Mouse (Mus musculus): ENCODE data around the gene Prkca. TPM values are rescaled to one million over a fixed set of nuclear protein-coding genes. Genes with fewer than 3 reads are reported as not detected.

Prkca gene
- polyA plus RNA-seq, 1 experiment = 2.8 TPM

- H3K4me1 ChIP-seq (ENCODE audit: control insufficient read depth, insufficient read depth, low read length) = no peaks in the 10 kb centered on the region
- no peak for TF ChIP-seq POLR2A (IDR thresholded peaks at IDR 0.05; ENCODE audit: insufficient read depth, low read length)
- TF ChIP-seq CTCF (IDR thresholded peaks at IDR 0.05; ENCODE audit: low read depth, low read length) = no peak
- no peak for TF ChIP-seq EP300 (IDR thresholded peaks at IDR 0.05; ENCODE audit: insufficient read depth, low read depth, low read length)
- no peaks in the 10 kb centered on the region for H3K27me3 ChIP-seq (ENCODE audit: control insufficient read depth, insufficient read depth, low read length, poor library complexity, severe bottlenecking)
- no peaks in the 10 kb centered on the region for H3K9me3 ChIP-seq (replicated peaks; ENCODE audit: control insufficient read depth, insufficient read depth, low read length, poor library complexity, severe bottlenecking)
- H3K9ac ChIP-seq (ENCODE audit: low read depth, poor library complexity, severe bottlenecking) = no peak overlapping the region
- no peaks in the 10 kb centered on the region for H3K36me3 ChIP-seq (ENCODE audit: control insufficient read depth, insufficient read depth, low read length, poor library complexity, severe bottlenecking)
- no peak overlapping the region for H3K27ac ChIP-seq (ENCODE audit: insufficient read depth, low read length)
- no peak overlapping the region for H3K4me3 ChIP-seq (ENCODE audit: low read depth, low read length)
Measured at GRCm38 (mm10) chr11:108070038-108070437, 273.7 kb downstream of the Prkca start.

GRCm38 (mm10) chr11:108068430-108068829 lies 275.3 kb downstream of the Prkca start:
- no peak for TF ChIP-seq POLR2A (IDR thresholded peaks at IDR 0.05; ENCODE audit: insufficient read depth, low read length)
- TF ChIP-seq EP300 (IDR thresholded peaks at IDR 0.05; ENCODE audit: insufficient read depth, low read depth, low read length) = no peak
- Histone ChIP-seq H3K4me3 (ENCODE audit: low read depth, low read length) (no peak overlapping the region), H3K36me3 (ENCODE audit: control insufficient read depth, insufficient read depth, low read length, poor library complexity, severe bottlenecking) (no peaks in the 10 kb centered on the region), H3K9me3 (replicated peaks; ENCODE audit: control insufficient read depth, insufficient read depth, low read length, poor library complexity, severe bottlenecking) (no peaks in the 10 kb centered on the region), H3K4me1 (ENCODE audit: control insufficient read depth, insufficient read depth, low read length) (no peaks in the 10 kb centered on the region), H3K27ac (ENCODE audit: insufficient read depth, low read length) (no peak overlapping the region), H3K27me3 (ENCODE audit: control insufficient read depth, insufficient read depth, low read length, poor library complexity, severe bottlenecking) (no peaks in the 10 kb centered on the region), H3K9ac (ENCODE audit: low read depth, poor library complexity, severe bottlenecking) (no peak overlapping the region)

- H3K4me1 ChIP-seq (ENCODE audit: control insufficient read depth, insufficient read depth, low read length) = no peaks in the 10 kb centered on the region
- no peak overlapping the region for H3K27ac ChIP-seq (ENCODE audit: insufficient read depth, low read length)
- H3K9me3 ChIP-seq (replicated peaks; ENCODE audit: control insufficient read depth, insufficient read depth, low read length, poor library complexity, severe bottlenecking) = no peaks in the 10 kb centered on the region; the same call in 1 of the 2 replicates
- H3K27me3 ChIP-seq (ENCODE audit: control insufficient read depth, insufficient read depth, low read length, poor library complexity, severe bottlenecking) = no peaks in the 10 kb centered on the region
- no peaks in the 10 kb centered on the region for H3K36me3 ChIP-seq (ENCODE audit: control insufficient read depth, insufficient read depth, low read length, poor library complexity, severe bottlenecking)
- H3K9ac ChIP-seq (ENCODE audit: low read depth, poor library complexity, severe bottlenecking) = no peak overlapping the region
- TF ChIP-seq CTCF (IDR thresholded peaks at IDR 0.05; ENCODE audit: low read depth, low read length) (no peak), EP300 (IDR thresholded peaks at IDR 0.05; ENCODE audit: insufficient read depth, low read depth, low read length) (no peak), POLR2A (IDR thresholded peaks at IDR 0.05; ENCODE audit: insufficient read depth, low read length) (no peak)
- H3K4me3 ChIP-seq (ENCODE audit: low read depth, low read length) = no peak overlapping the region
Measured at GRCm38 (mm10) chr11:108067161-108067560, 276.6 kb downstream of the Prkca start.

GRCm38 (mm10) chr11:108064401-108064800 lies 279.3 kb downstream of the Prkca start:
- no peaks in the 10 kb centered on the region; the same call in 1 of the 2 replicates for H3K9me3 ChIP-seq (replicated peaks; ENCODE audit: control insufficient read depth, insufficient read depth, low read length, poor library complexity, severe bottlenecking)
- no peak overlapping the region for H3K9ac ChIP-seq (ENCODE audit: low read depth, poor library complexity, severe bottlenecking)
- no peaks in the 10 kb centered on the region for H3K4me1 ChIP-seq (ENCODE audit: control insufficient read depth, insufficient read depth, low read length)
- TF ChIP-seq CTCF (IDR thresholded peaks at IDR 0.05; ENCODE audit: low read depth, low read length) (no peak), EP300 (IDR thresholded peaks at IDR 0.05; ENCODE audit: insufficient read depth, low read depth, low read length) (no peak), POLR2A (IDR thresholded peaks at IDR 0.05; ENCODE audit: insufficient read depth, low read length) (no peak)
- no peak overlapping the region for H3K27ac ChIP-seq (ENCODE audit: insufficient read depth, low read length)
- no peaks in the 10 kb centered on the region for H3K36me3 ChIP-seq (ENCODE audit: control insufficient read depth, insufficient read depth, low read length, poor library complexity, severe bottlenecking)
- no peaks in the 10 kb centered on the region for H3K27me3 ChIP-seq (ENCODE audit: control insufficient read depth, insufficient read depth, low read length, poor library complexity, severe bottlenecking)
- no peak overlapping the region for H3K4me3 ChIP-seq (ENCODE audit: low read depth, low read length)

DNA sequence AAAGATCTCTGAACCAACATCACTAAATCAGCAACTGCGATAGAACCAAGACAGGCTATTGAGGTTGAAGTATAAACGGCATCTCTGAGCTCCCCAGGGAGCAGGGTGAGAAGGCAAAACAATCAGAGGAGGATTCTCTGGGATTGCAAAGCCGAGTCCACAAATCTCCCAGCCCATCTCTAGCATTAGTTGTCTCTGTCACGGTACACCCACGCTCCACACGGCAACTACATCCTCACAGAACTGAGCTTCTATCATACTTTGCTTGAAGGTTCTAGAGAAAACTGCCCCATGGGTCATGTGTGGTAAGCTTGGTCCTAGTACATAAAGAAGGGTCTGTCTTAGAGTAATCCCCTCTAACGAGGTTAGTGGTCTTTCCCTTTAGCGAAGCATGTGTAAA lies 280.6 kb downstream of the Prkca start:
- Histone ChIP-seq H3K4me3 (ENCODE audit: low read depth, low read length) (no peak overlapping the region), H3K9me3 (replicated peaks; ENCODE audit: control insufficient read depth, insufficient read depth, low read length, poor library complexity, severe bottlenecking) (no peaks in the 10 kb centered on the region; the same call in 1 of the 2 replicates), H3K36me3 (ENCODE audit: control insufficient read depth, insufficient read depth, low read length, poor library complexity, severe bottlenecking) (no peaks in the 10 kb centered on the region), H3K9ac (ENCODE audit: low read depth, poor library complexity, severe bottlenecking) (no peak overlapping the region), H3K27ac (ENCODE audit: insufficient read depth, low read length) (no peak overlapping the region), H3K4me1 (ENCODE audit: control insufficient read depth, insufficient read depth, low read length) (no peaks in the 10 kb centered on the region), H3K27me3 (ENCODE audit: control insufficient read depth, insufficient read depth, low read length, poor library complexity, severe bottlenecking) (no peaks in the 10 kb centered on the region)
- no peak for TF ChIP-seq EP300 (IDR thresholded peaks at IDR 0.05; ENCODE audit: insufficient read depth, low read depth, low read length)
- TF ChIP-seq CTCF (IDR thresholded peaks at IDR 0.05; ENCODE audit: low read depth, low read length) = no peak
- TF ChIP-seq POLR2A (IDR thresholded peaks at IDR 0.05; ENCODE audit: insufficient read depth, low read length) = no peak

DNA sequence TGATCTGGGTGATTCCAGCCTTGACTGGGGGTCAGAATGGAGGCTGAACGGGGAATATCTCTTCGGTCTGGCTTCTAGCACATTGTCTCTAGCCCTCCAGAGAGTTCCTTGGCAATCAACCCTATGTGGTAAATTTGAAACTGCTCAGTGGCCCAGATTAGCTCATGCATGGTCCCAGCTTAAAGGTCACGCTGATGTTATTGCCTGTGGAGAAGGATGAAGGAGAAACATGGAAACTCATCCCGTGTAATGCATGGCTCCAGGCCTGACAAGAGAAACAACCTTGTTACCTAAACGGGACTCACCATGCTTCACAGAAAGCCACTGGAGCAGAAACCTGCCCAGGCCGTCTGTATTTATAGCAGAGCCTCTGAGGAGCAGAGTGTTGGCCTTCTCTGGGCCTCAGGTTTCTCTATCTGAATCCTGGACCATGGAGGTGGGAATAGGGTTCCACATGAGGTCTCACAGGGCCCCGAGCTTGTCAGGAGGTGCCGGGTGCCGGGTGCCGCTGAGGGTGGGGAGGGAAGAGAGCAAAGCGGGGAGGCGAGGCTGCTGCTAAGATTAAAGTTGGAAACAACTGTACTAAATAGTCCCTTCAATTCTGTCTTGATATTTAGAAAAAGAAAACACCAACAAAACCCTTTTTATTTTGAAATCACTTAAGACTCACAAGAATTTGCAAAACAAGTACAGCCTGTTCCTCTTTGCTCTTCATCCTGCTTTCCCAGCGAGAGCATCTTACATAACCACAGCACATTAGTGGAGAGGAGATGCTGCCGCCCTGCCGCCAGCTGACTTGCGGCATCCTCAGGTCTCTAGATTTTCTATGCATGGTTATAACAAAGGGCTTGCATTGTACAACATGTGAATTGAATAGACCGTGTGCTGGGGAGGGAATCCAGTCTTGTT lies 281.9 kb downstream of the Prkca start:
- no peaks in the 10 kb centered on the region; the same call in 1 of the 2 replicates for H3K9me3 ChIP-seq (replicated peaks; ENCODE audit: control insufficient read depth, insufficient read depth, low read length, poor library complexity, severe bottlenecking)
- no peak overlapping the region for H3K4me3 ChIP-seq (ENCODE audit: low read depth, low read length)
- H3K36me3 ChIP-seq (ENCODE audit: control insufficient read depth, insufficient read depth, low read length, poor library complexity, severe bottlenecking) = no peaks in the 10 kb centered on the region
- H3K4me1 ChIP-seq (ENCODE audit: control insufficient read depth, insufficient read depth, low read length) = no peaks in the 10 kb centered on the region
- H3K27ac ChIP-seq (ENCODE audit: insufficient read depth, low read length) = no peak overlapping the region
- no peak overlapping the region for H3K9ac ChIP-seq (ENCODE audit: low read depth, poor library complexity, severe bottlenecking)
- H3K27me3 ChIP-seq (ENCODE audit: control insufficient read depth, insufficient read depth, low read length, poor library complexity, severe bottlenecking) = no peaks in the 10 kb centered on the region
- TF ChIP-seq EP300 (IDR thresholded peaks at IDR 0.05; ENCODE audit: insufficient read depth, low read depth, low read length) = no peak
- TF ChIP-seq CTCF (IDR thresholded peaks at IDR 0.05; ENCODE audit: low read depth, low read length) = no peak
- no peak for TF ChIP-seq POLR2A (IDR thresholded peaks at IDR 0.05; ENCODE audit: insufficient read depth, low read length)
